Mouse (Mus musculus) limb, embryonic 10.5 days (tissue): ENCODE measurements at regions not wholly inside any gene's neighbourhood (a gene's known extent, or its start where the extent isn't known, plus 50 kb on each side); places are given as distances from the start of the nearest gene placed in this dataset.

Experiments used
- DNase-seq: peaks from one replicate; pipeline ENCODE4 v3.0.0-alpha.2; 2017; ENCODE audit warnings: low spot score
- H3K27ac ChIP-seq: fragments of 300-500 bp; sonication (generic); 2 replicates; pipeline ENCODE4 v1.5.1; 2016; ENCODE audit warnings: mild to moderate bottlenecking
- H3K27me3 ChIP-seq: fragments of 300-500 bp; sonication (generic); 2 replicates; pipeline ENCODE4 v1.6.1; 2016; ENCODE audit warnings: low read depth, mild to moderate bottlenecking; ENCODE audit not compliant: poor library complexity, severe bottlenecking
- H3K36me3 ChIP-seq: fragments of 300-500 bp; sonication (generic); 2 replicates; pipeline ENCODE4 v1.6.1; 2016; ENCODE audit warnings: mild to moderate bottlenecking, moderate library complexity
- H3K4me1 ChIP-seq: fragments of 300-500 bp; sonication (generic); 2 replicates; pipeline ENCODE4 v1.6.1; 2016
- H3K4me3 ChIP-seq: fragments of 300-500 bp; sonication (generic); 2 replicates; pipeline ENCODE4 v1.5.1; 2016; ENCODE audit warnings: mild to moderate bottlenecking, moderate library complexity
- H3K9me3 ChIP-seq: fragments of 300-500 bp; sonication (generic); replicated peaks from 2 replicates; pipeline ENCODE4 v1.6.1; 2016; ENCODE audit warnings: mild to moderate bottlenecking
- WGBS: fragments of 180-500 bp; shearing (Covaris S2); methylation state at CpG from one replicate; pipeline ENCODE4 v1.1.7; 2016; 5-methylcytosine and 5-hydroxymethylcytosine counted together

- Histone ChIP-seq H3K27ac (no peak overlapping the region), H3K4me3 (no peak overlapping the region), H3K4me1 (no peaks in the 10 kb centered on the region), H3K27me3 (peaks cover 77% of the 10 kb centered on the region), H3K9me3 (no peaks in the 10 kb centered on the region), H3K36me3 (no peaks in the 10 kb centered on the region)
- DNase-seq, result no peak
- 92% methylated on average over 2 of the region's 2 CpGs for WGBS
Measured at GRCm38 (mm10) chrX:142026402-142026801, 151.4 kb upstream of the Gm15294 start.

- peaks cover 92% of the 10 kb centered on the region for H3K27me3 ChIP-seq
- WGBS, result 77% methylated on average over 1 of the region's 1 CpGs
- no peaks in the 10 kb centered on the region for H3K4me1 ChIP-seq
Measured at GRCm38 (mm10) chrX:141998304-141998856, 123.3 kb upstream of the Gm15294 start.

More at GRCm38 (mm10) chrX:141998304-141998856, 123.3 kb upstream of the Gm15294 start:
- Histone ChIP-seq H3K4me3 (no peak overlapping the region), H3K27ac (no peak overlapping the region), H3K9me3 (no peaks in the 10 kb centered on the region), H3K36me3 (no peaks in the 10 kb centered on the region)
- DNase-seq, result no peak
